Mouse (Mus musculus) bone marrow macrophage, adult 2 months (primary cell): Measurements from ENCODE around the gene Abtb2.

Experiments
- CTCF ChIP-seq: IDR thresholded peaks from 2 replicates; pipeline ENCODE4 v1.5.1; 2012; ENCODE audit warnings: low read depth, mild to moderate bottlenecking, low read length, moderate library complexity
- POLR2A ChIP-seq: IDR thresholded peaks from 2 replicates; pipeline ENCODE4 v1.6.1; 2012; ENCODE audit warnings: mild to moderate bottlenecking, low read depth, low read length, borderline replicate concordance

DNA sequence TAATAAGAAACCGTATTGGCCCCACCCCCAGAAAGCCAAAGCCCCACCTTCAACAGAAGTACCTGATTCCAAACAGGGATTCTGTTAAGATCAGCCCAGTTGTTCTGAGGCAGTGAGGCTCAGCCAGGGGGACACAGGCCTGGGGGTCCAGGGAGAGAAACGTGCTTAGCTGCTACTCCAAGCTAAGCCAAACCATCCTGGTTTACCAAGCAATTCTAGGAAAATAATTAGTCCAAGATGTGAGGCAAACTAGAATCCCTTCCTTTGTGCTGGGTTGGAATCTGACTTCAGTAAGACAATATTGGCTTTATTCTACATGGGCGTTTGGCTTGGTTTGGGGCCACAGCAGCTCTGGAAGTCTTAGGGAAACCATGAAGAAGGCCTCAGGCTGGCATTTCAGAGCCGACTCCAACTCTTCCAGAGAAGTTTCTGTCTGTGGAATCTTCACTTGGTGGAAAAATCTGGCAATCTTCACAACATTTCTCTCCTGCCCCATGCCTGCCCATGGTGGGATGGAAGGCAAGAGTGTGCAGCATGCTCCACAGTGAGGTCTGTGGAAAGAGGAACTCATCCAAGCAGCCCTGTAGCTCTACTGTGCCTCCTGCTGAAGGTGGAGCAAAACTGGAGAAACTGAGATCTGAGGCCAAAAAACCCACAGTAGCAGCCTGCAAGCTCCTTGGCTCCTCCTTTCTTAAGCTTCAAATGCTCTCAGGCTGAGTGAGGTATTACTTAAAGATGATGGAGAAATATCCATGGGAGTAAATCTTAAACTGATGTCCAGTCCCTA lies 128.9 kb downstream of the Abtb2 start:
- no peak for TF ChIP-seq POLR2A
- TF ChIP-seq CTCF, result no peak
